Mouse (Mus musculus) spleen, adult 2 months (tissue): ENCODE results near the gene Negr1.

Source experiments
- CTCF ChIP-seq: fragments of 200-500 bp; IDR thresholded peaks from 2 replicates; pipeline ENCODE4 v1.5.1; 2011; ENCODE audit warnings: mild to moderate bottlenecking, inconsistent platforms; ENCODE audit not compliant: insufficient read depth, insufficient read length, insufficient replicate concordance; ENCODE audit errors: extremely low read depth
- POLR2A ChIP-seq: fragments of 200-500 bp; IDR thresholded peaks from 2 replicates; pipeline ENCODE4 v1.6.1; 2011; ENCODE audit warnings: low read depth, low read length, inconsistent platforms

DNA sequence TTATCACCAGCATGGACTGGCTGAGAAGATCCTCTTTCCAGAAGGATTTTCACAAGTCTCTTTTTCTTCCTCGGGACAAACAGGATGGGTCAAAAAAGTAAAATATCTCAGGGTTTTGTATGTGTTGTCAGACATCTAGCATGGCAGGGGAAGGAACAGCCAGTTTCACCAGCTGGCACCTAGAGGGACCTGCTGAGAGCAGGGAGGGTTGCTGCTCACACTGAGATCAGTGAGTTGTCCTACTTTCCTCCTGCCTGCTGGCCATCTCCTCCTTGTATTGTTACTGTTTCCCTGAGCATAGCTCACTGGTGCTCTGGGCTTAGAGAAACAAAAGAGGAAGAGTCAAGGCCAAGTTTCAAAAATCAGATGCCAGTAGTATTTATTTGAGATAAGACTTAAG lies 523.6 kb downstream of the Negr1 start:
- TF ChIP-seq CTCF, result no peak
- no peak for TF ChIP-seq POLR2A
